Mouse (Mus musculus) T-helper 17 cell (primary cell): ENCODE measurements around the gene Dlk1.
"Not testable (repeated sequence)": the region's sequence is repeated elsewhere in the genome, so short reads cannot be mapped to it uniquely, and the experiment has no call there.

ENCODE experiments used
- in situ Hi-C, 2 experiments: fragments of 300-600 bp; cut with MboI, MseI; formaldehyde crosslinking; loops; 1 replicate in 1 of 2; 2 replicates in 1 of 2; pipeline ENCODE4 v1.15.1; 2025; ENCODE audit warnings: high pct_unique_total_duplicates in 2 of 2

The Dlk1 gene

GRCm38 (mm10) chr12:109438383-109438782 is 14.2 kb upstream of the Dlk1 start:
- in situ Hi-C loops, result loop anchor here (10.0 to 25.0 kb wide), 3 partner anchors 516 to 1099 kb away; no protein-coding TSS in a partner anchor

- in situ Hi-C loops, result loop anchor here (10.0 to 25.0 kb wide), 3 partner anchors 515 to 1097 kb away; no protein-coding TSS in a partner anchor
Measured at GRCm38 (mm10) chr12:109439974-109440373, 12.6 kb upstream of the Dlk1 start.

DNA sequence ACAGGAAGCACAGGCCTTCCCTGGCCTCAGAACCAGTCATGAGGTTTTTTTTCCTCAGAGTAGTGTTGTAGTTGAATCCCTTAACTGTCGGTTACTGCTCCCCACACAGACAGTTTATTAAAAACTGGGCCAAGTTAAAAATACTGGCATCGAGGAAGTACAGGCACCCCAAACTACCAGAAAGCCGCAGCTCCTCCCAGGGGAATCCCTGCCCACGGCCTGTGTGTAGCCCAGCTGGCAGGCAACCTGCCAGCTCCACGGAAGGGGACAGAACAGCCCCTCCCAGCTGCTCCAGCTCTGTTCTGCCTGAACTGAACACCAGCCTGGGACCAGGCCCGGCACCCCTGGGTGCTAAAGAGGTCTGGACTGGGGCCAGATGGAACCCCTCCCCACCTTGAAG is 11.3 kb upstream of the Dlk1 start:
- in situ Hi-C loops, result loop anchor here (25.0 kb wide), 2 partner anchors 946 to 1096 kb away; no protein-coding TSS in a partner anchor

- in situ Hi-C loops, result loop anchor here (25.0 kb wide), 2 partner anchors 945 to 1095 kb away; no protein-coding TSS in a partner anchor
Measured at GRCm38 (mm10) chr12:109442115-109442514, 10.5 kb upstream of the Dlk1 start.

DNA sequence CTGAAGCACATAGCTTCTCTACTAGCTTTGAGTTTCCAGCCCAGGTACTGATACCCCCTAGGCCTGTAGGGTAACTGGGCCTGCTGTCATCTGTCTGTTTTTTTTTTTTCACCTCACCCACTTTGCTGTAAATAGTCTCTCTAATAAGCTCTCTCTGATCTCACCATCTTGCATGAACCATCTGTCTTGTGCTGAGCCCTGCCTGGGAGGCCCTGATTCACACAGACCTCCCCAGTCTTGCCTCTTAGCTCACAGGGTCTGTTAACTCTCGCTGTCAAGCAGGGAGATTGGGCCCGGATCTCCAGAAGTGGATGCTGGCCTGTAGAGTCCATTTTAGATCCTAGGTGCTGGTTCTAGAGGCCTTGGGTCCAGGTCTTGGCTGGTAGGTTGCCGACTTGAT is 9.3 kb upstream of the Dlk1 start:
- in situ Hi-C loops, result loop anchor here (25.0 kb wide), 2 partner anchors 944 to 1094 kb away; no protein-coding TSS in a partner anchor

GRCm38 (mm10) chr12:109444999-109445398 is 7.6 kb upstream of the Dlk1 start:
- in situ Hi-C loops, result loop anchor here (25.0 kb wide), 2 partner anchors 942 to 1092 kb away; no protein-coding TSS in a partner anchor

GRCm38 (mm10) chr12:109445499-109446235 is 7.0 kb upstream of the Dlk1 start:
- in situ Hi-C loops, result loop anchor here (25.0 kb wide), 2 partner anchors 942 to 1092 kb away; no protein-coding TSS in a partner anchor

- in situ Hi-C loops, result loop anchor here (25.0 kb wide), 2 partner anchors 941 to 1091 kb away; no protein-coding TSS in a partner anchor
Measured at GRCm38 (mm10) chr12:109446236-109446941, 6.2 kb upstream of the Dlk1 start.

- in situ Hi-C loops, result loop anchor here (10.0 to 25.0 kb wide), 3 partner anchors 938 to 1855 kb away; no protein-coding TSS in a partner anchor
Measured at GRCm38 (mm10) chr12:109449421-109450411, 2.9 kb upstream of the Dlk1 start.

GRCm38 (mm10) chr12:109453065-109453997 is 708 bp downstream of the Dlk1 start:
- in situ Hi-C loops, result loop anchor here in 1 of 2 experiments (10.0 kb wide), 1 partner anchor 1859 kb away; no protein-coding TSS in a partner anchor

- in situ Hi-C loops, result loop anchor here in 1 of 2 experiments (10.0 kb wide), 1 partner anchor 1859 kb away; no protein-coding TSS in a partner anchor
Measured at GRCm38 (mm10) chr12:109454137-109454536, 1.5 kb downstream of the Dlk1 start.

GRCm38 (mm10) chr12:109456531-109457202 is 4.0 kb downstream of the Dlk1 start:
- in situ Hi-C loops, result loop anchor here (5.0 to 10.0 kb wide), 2 partner anchors 76 to 1862 kb away; no protein-coding TSS in a partner anchor

DNA sequence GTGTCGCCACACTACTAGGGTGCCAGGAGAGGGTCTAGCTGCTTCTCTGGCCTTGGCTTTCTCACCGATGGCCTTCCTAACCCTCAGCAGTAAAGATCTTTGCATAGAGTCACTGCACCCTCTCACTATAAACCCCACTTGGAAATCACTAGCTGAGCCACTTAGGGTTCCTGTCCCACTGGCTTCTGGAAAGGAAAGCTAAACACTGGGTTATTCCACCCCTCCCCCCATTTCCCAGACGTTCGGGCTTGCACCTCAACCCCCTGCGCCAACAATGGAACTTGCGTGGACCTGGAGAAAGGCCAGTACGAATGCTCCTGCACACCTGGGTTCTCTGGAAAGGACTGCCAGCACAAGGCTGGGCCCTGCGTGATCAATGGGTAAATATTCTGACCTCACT is 5.2 kb downstream of the Dlk1 start:
- in situ Hi-C loops, result loop anchor here (5.0 to 10.0 kb wide), 2 partner anchors 74 to 1863 kb away; no protein-coding TSS in a partner anchor

GRCm38 (mm10) chr12:109458896-109459295 is 6.3 kb downstream of the Dlk1 start:
- in situ Hi-C loops, result loop anchor here (5.0 to 10.0 kb wide), 2 partner anchors 73 to 1864 kb away; no protein-coding TSS in a partner anchor

GRCm38 (mm10) chr12:109459481-109460401 is 7.1 kb downstream of the Dlk1 start:
- in situ Hi-C loops, result loop anchor here (5.0 to 10.0 kb wide), 2 partner anchors 73 to 1865 kb away; no protein-coding TSS in a partner anchor

DNA sequence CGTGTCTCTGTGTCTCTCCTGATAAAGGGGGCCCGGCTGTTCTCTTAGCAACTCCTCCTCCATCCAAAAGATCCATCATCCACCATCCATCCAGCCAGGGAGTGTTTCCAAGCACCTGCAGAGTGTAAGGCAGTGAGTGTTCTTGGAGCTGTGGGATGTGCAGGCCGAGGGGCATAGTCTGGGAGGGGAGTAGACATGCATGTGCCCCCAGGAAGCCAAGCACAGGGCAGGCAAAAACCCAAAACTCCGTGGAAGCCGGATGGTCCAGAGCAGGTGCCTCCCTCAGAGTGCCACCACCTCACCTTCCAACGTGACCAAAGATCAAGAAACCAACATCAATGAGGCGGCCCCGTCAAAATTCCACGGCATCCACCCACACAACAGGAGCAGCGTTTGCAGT is 10.0 kb downstream of the Dlk1 start:
- in situ Hi-C loops, result no loop called here

- in situ Hi-C loops, result not testable (repeated sequence)
Measured at GRCm38 (mm10) chr12:109467417-109467816, 14.8 kb downstream of the Dlk1 start.
